Mouse (Mus musculus) mesoderm, embryonic 11.5 days (tissue): Measurements from ENCODE around the gene Htatsf1.

Source experiments
- DNase-seq: peaks from one replicate; pipeline ENCODE4 v3.0.0-alpha.2; 2012; ENCODE audit warnings: low read depth, low spot score

Htatsf1 gene

DNA sequence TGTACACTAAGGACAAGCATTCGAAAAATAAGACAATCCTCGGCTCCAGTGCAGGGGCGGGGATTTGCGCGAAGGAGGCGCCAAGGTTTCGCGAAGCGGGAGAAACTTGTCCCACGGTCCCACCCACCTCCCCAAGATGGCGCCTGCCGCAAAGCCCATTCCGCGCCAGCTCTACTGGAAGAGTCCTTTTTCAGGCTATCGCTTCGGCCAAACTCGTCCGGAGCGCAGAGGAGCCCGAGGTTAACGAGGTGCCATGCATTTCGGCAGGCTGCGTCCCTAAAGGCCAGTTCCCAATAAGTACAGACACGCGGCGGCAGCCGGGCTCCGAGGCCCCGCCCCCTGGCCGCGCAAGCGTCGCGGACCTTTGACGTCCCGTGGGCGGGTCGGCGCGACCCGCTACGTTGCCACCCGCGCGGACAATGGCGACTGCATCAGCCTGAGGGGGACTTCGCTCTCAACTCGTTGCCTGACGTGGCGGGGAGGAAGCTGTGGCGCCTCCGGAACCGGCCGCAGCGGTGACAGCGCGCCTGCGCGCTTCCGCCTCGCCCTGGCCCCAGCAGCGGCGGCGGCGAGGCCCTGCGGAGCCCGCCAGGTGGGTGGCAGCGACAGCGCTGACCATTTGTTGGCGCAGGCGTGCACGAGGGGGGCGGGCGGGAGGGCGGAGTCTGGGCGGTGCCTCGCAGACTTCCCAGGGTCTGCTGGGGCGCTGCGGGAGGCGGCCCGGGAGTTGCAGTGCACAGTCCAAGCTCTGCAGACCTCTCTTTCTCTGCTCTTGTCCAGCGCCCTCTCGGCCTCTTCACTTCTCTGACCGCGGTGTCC is at the start of gene Htatsf1:
Gene Htatsf1 (plus strand): TSS at position 410 of the 819 bp plus-strand sequence.
- DNase-seq, result peak; percentile 85

DNA sequence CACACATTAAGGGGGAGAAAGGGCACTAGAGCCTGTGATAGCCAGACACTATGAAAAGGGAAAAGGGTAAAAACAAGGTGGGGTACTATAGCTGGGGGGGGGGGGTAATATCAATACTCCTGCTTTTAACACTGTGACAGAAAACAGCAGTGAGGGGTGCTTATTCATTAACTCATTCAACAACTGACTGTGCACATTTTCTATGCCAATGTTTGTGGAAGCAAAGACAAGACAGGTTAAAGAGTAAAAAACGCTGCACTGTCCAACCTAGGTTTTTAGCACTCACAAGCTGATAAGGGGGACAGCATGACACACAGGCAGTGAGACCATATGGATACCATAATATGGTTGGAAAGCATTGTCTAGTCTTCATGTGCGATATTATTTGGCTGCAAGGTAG is 40.5 kb upstream of the Htatsf1 start:
- DNase-seq, result no peak

DNA sequence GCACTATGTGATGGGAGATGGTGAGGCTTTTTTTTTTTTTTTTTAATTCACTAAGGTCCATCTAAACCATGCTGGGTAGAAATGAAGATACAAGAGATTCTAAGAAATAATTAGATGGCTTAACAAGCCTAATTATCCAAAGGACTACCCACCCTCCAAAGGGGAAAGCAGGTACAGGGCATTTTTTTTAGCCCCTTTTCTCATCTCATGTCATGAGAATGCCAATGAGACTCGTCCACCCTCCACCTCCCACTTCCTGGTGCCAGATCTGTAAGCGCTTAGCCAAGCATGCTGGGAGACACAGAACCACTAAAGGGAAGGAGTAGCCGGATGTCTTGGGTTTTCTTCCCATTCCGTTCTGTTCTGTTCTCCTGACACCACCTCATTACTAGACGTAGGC is 10.6 kb upstream of the Htatsf1 start, which contains the start of gene Brs3:
Gene Brs3 (plus strand): TSS at position 301 of the 400 bp plus-strand sequence.
- DNase-seq, result no peak

DNA sequence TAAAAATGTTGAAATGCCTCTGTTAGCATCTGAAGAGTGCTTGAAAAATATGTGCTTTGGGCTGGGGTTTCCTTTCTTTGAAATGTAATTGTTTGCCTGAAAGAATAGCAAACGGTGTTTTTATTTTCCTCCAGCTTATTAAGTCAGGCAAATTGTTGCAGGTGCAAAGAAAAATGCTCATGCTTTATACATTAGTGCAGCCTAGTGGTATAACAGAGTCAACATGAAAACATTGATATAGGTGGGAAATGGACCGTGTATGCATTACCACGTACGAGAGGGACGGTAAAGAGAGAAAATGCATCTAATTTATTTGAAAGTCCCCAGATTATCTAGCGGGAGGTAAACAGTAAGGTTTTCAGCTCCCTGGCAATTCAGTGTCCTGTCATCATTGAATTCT is 9.5 kb upstream of the Htatsf1 start:
- DNase-seq, result no peak

DNA sequence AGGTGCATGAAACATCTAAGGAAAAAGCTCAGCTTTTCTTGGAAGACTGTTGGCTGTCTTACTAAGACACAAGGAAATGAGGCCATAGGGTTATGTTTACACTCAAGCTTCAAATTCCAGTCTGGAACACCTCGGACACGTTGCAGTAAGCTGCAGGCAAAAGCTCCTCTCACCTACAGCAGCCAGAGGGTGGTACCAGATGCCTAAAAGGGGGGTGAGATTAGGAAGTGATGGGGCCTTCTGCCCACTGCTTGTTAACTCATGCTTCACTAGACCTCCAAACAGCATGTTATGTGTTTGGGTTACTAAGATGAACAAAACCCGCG is 572 bp upstream of the Htatsf1 start:
- no peak for DNase-seq

DNA sequence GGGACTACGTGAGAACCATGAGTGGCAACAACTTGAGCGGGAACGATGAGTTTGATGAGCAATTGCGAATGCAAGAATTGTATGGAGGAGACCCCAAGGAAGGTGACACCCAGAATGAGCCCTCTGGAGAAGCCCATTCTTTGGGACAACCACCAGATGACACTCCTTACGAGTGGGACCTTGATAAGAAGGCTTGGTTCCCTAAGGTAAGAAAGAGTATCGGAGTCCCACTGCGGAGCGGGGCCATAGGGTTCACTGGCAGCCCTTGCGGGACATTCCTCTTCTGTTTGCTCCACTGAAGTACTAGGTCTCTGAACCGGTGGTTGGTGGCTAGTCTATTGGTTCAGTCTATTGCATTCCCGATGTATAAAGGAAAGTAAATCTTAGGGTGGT is 606 bp downstream of the Htatsf1 start:
- no peak for DNase-seq

DNA sequence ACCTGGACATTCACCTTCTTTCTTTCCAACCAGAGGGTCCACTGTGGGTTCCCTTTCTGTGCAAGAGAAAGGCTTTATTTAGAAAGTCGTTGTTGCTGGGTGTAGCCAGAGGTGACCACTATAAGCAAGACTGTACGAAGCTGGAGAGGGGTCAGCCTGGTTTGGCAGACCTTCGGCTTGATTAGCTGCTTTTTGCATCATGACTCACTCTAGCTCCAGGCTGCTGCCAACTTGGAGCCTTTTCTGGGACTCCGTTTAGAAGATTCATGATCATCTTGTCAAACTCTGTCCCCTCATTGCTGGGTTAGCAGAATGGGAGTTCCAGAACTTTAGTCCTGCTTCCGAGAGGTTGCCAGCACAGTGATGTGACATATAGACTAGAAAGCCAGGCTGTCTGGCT is 28.1 kb downstream of the Htatsf1 start:
- DNase-seq, result no peak

DNA sequence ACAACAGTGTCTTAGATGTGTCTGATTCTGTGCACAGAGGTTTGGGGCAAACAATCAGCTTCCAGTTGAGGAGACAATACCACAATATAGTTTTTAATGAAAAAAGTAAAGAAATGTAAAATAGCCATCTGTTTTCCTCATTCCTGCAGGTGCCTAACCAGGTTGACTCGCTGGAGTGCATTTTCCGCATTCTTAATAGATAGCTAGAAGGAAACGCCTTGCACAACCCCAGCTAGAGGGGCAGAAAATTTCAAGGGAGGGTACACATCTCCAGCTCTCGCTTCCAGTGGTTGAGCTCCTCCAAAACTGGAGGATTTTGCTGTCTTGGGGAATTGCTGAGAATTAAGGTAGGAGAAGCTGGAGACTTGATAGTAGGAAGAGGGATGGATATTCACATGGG is 34.4 kb downstream of the Htatsf1 start, which contains the start of gene Vgll1:
Gene Vgll1 (plus strand): TSS at position 301 of the 400 bp plus-strand sequence.
- DNase-seq, result no peak

DNA sequence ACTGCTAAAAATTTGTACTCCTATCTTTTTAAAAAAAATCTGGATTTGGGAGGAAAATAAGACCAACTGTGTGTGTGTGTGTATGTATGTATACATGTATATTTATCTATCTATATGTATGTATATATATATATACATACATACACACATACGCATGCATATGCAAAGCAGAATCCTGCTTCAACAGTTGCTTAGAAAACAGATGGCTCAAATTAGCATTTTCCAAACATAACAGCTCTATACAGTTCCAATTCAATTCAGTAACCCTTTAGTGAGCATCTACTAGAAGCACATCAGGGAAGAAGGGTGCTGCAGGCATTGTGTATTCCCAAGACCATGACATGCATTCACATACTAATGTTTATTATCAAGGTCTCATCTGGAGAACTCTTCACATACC is 50.0 kb downstream of the Htatsf1 start:
- no peak for DNase-seq

DNA sequence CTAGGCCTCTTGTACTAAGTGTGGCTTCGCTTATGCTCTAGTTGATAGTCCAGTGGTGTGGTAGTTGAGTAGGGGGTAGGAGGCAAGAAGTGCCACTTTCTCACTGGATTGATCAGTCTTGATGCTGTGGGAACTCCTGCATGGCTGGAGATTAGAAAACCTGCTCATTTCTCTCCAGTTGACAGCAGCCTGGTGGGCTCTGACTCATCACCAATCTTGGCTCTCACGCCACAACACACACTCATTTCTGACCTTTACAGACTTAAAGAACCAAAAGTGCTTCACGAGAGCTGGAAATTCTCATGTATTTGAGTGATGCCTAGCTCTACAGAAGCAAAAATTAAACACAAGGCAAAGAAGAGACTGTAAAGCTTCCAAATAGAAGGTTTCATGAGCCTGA is 53.6 kb downstream of the Htatsf1 start:
- no peak for DNase-seq
